Mouse (Mus musculus): ENCODE data around the gene Tcf7l2. TPM values are rescaled to one million over a fixed set of nuclear protein-coding genes. Genes with fewer than 3 reads are reported as not detected.

Tcf7l2 gene
- polyA plus RNA-seq, 1 experiment = 45.3 TPM

DNA sequence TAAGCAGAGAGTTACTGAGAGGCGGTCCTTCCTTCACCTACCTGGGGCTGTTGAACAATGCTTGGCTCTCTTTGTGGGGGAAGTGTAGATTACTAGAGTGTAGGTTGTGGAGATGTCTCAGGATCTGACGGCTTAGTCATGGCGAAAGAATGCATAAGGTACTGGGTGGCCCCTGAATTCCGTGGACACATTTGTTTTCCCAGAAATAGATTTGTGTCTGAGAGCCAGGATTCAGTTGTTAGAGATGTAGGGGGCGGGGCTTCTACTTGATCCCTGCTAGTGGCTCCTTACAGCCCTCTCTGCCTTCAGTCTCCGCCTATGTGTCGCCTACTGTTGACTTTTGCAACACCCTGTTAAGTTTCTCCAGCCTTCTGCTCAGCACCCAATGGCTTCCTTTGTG lies 12.7 kb downstream of the Tcf7l2 start:
- TF ChIP-seq CTCF (IDR thresholded peaks at IDR 0.05; ENCODE audit: extremely low read depth, insufficient read length, insufficient replicate concordance, low read depth, low read length) (no peak), POLR2A (IDR thresholded peaks at IDR 0.05; ENCODE audit: low read depth, low read length) (no peak)
- WGBS = 58% methylated on average over 7 of the region's 7 CpGs
- peaks cover 19% of the 10 kb centered on the region for H3K36me3 ChIP-seq (ENCODE audit: control insufficient read depth, insufficient read depth, low read length)
- 0 out of 2 replicates have a peak, but pooled peaks cover 2% of the 10 kb centered on the region for H3K4me1 ChIP-seq (ENCODE audit: control insufficient read depth, insufficient read depth, insufficient read length, low read length)
- H3K27ac ChIP-seq (ENCODE audit: insufficient read depth, low read depth, low read length) = no peak overlapping the region
- no peak overlapping the region for H3K4me3 ChIP-seq (ENCODE audit: low read depth, low read length)
- H3K27me3 ChIP-seq (ENCODE audit: control insufficient read depth, insufficient read depth, low read length) = no peaks in the 10 kb centered on the region

DNA sequence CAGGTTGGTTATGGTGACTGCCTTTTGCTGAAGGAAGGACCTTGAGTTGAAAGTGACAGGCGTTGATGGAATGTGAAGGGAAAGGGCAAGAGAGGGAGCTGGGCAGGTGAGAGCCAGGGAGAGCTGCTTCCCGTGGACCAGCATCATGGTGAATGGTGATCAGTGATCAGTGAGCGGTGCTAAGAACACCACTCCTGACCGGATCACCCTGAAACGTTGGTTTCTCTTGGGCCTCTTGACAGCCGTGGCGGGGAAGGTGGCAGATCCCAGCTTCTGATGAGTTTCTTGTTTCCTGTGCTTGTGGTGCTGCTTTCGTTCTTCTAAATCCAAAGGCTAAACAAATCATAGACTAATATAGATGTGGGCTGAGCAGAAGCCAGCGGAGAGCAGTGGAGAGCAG lies 13.8 kb downstream of the Tcf7l2 start:
- TF ChIP-seq POLR2A (IDR thresholded peaks at IDR 0.05; ENCODE audit: low read depth, low read length) (no peak), CTCF (IDR thresholded peaks at IDR 0.05; ENCODE audit: extremely low read depth, insufficient read length, insufficient replicate concordance, low read depth, low read length) (no peak)
- H3K4me3 ChIP-seq (ENCODE audit: low read depth, low read length) = no peak overlapping the region
- no peaks in the 10 kb centered on the region for H3K27me3 ChIP-seq (ENCODE audit: control insufficient read depth, insufficient read depth, low read length)
- H3K27ac ChIP-seq (ENCODE audit: insufficient read depth, low read depth, low read length) = no peak overlapping the region
- peaks cover 12% of the 10 kb centered on the region for H3K36me3 ChIP-seq (ENCODE audit: control insufficient read depth, insufficient read depth, low read length)
- WGBS = 90% methylated on average over 9 of the region's 9 CpGs
- H3K4me1 ChIP-seq (ENCODE audit: control insufficient read depth, insufficient read depth, insufficient read length, low read length) = peaks cover 5% of the 10 kb centered on the region; the same call in 1 of the 2 replicates

- Histone ChIP-seq H3K36me3 (ENCODE audit: control insufficient read depth, insufficient read depth, low read length) (peaks cover 12% of the 10 kb centered on the region), H3K27ac (ENCODE audit: insufficient read depth, low read depth, low read length) (peak overlapping the region; percentile 28; the same call in 1 of the 2 replicates), H3K4me1 (ENCODE audit: control insufficient read depth, insufficient read depth, insufficient read length, low read length) (peaks cover 17% of the 10 kb centered on the region; the same call in 1 of the 2 replicates), H3K27me3 (ENCODE audit: control insufficient read depth, insufficient read depth, low read length) (no peaks in the 10 kb centered on the region), H3K4me3 (ENCODE audit: low read depth, low read length) (no peak overlapping the region)
- WGBS = 41% methylated on average over 8 of the region's 8 CpGs
- TF ChIP-seq CTCF (IDR thresholded peaks at IDR 0.05; ENCODE audit: extremely low read depth, insufficient read length, insufficient replicate concordance, low read depth, low read length) (no peak), POLR2A (IDR thresholded peaks at IDR 0.05; ENCODE audit: low read depth, low read length) (no peak)
Measured at GRCm38 (mm10) chr19:55756707-55757106, 15.1 kb downstream of the Tcf7l2 start.

DNA sequence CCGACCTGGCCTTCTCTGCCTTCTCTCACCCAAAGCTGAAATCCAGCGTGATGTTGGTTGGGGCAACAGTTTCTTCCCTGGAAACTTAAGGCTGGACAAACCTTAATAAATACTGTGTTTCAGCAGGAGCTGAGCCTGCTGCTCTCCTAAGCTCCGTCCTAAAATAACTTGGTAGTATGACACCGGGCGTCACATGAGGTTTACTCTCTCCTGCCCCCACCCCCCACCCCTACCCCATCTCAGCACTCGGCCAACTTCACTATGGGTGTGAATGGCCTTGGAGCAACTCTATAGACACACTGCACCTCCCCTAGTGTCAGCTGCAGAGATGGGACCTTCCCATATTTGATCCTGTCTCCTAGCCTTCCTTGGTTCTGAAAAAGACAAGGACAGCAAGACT lies 15.8 kb downstream of the Tcf7l2 start:
- 86% methylated on average over 6 of the region's 6 CpGs for WGBS
- peaks cover 14% of the 10 kb centered on the region for H3K36me3 ChIP-seq (ENCODE audit: control insufficient read depth, insufficient read depth, low read length)
- TF ChIP-seq CTCF (IDR thresholded peaks at IDR 0.05; ENCODE audit: extremely low read depth, insufficient read length, insufficient replicate concordance, low read depth, low read length) (no peak), POLR2A (IDR thresholded peaks at IDR 0.05; ENCODE audit: low read depth, low read length) (no peak)
- peaks cover 22% of the 10 kb centered on the region; the same call in 1 of the 2 replicates for H3K4me1 ChIP-seq (ENCODE audit: control insufficient read depth, insufficient read depth, insufficient read length, low read length)
- H3K4me3 ChIP-seq (ENCODE audit: low read depth, low read length) = no peak overlapping the region
- H3K27me3 ChIP-seq (ENCODE audit: control insufficient read depth, insufficient read depth, low read length) = no peaks in the 10 kb centered on the region
- H3K27ac ChIP-seq (ENCODE audit: insufficient read depth, low read depth, low read length) = no peak overlapping the region

DNA sequence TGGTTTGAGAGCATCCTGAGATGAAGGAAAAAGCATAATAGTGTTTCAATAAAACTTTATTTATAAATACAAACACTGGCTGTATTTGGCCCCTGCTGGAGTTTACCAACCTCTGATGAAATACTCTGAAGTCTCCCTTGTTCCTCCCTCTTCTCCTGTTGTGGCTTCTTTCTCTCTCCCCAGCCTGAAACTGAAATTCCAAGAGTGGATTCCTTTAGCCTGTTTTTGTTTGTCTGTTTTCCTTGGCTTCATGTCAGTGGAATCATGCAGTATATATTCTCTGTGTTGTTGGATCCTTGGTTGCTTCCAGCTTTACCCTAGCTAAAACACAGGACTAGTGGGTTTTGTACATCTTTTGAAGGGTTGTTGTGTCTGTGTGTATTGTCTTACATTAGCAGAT lies 16.5 kb downstream of the Tcf7l2 start:
- TF ChIP-seq CTCF (IDR thresholded peaks at IDR 0.05; ENCODE audit: extremely low read depth, insufficient read length, insufficient replicate concordance, low read depth, low read length) = no peak
- no peak for TF ChIP-seq POLR2A (IDR thresholded peaks at IDR 0.05; ENCODE audit: low read depth, low read length)
- Histone ChIP-seq H3K27me3 (ENCODE audit: control insufficient read depth, insufficient read depth, low read length) (no peaks in the 10 kb centered on the region), H3K4me1 (ENCODE audit: control insufficient read depth, insufficient read depth, insufficient read length, low read length) (peaks cover 24% of the 10 kb centered on the region), H3K36me3 (ENCODE audit: control insufficient read depth, insufficient read depth, low read length) (peaks cover 15% of the 10 kb centered on the region), H3K4me3 (ENCODE audit: low read depth, low read length) (no peak overlapping the region), H3K27ac (ENCODE audit: insufficient read depth, low read depth, low read length) (no peak overlapping the region)

DNA sequence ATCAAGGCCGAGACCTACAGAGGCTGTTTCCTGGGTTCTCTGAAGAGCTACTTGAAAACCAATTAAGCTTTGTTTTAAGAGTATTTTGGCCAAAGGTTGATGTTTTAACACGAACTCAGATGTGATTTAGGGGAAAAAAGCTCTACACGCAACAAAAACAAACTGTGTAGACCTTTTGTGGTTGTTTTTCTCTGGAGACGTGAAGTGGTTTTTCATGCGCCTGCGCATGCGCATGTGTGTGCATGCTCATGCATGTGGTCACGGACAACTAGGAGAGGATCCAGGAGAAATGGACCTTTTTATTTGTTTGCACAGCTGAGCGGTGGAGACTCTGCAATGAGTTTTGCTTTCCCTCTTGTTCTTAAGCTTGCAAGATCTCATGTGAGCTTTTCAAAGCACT lies 17.4 kb downstream of the Tcf7l2 start:
- Histone ChIP-seq H3K27me3 (ENCODE audit: control insufficient read depth, insufficient read depth, low read length) (no peaks in the 10 kb centered on the region), H3K4me3 (ENCODE audit: low read depth, low read length) (no peak overlapping the region), H3K4me1 (ENCODE audit: control insufficient read depth, insufficient read depth, insufficient read length, low read length) (peaks cover 27% of the 10 kb centered on the region), H3K27ac (ENCODE audit: insufficient read depth, low read depth, low read length) (no peak overlapping the region), H3K36me3 (ENCODE audit: control insufficient read depth, insufficient read depth, low read length) (peaks cover 14% of the 10 kb centered on the region)
- TF ChIP-seq CTCF (IDR thresholded peaks at IDR 0.05; ENCODE audit: extremely low read depth, insufficient read length, insufficient replicate concordance, low read depth, low read length) = no peak
- TF ChIP-seq POLR2A (IDR thresholded peaks at IDR 0.05; ENCODE audit: low read depth, low read length) = no peak
- WGBS = 83% methylated on average over 9 of the region's 9 CpGs

DNA sequence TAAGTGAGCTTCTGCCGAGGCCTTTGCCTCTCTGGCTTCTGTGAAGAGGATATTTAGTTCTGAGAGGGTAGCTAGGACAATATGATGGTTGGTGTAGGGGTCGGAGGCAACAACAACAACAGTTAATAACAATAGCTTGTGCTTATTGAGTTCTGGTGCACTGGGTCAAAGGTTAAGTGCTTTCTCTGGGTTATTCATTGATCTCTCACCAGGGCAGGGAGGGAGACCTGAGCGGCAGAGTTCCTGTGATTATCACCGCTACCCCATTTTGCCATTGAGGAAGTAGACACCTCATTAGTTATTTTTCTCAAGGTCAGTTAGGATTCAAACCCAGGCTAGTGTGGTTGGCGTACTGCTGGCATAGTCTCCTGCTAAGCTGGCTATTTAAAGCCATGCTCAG lies 19.5 kb downstream of the Tcf7l2 start:
- no peak overlapping the region for H3K4me3 ChIP-seq (ENCODE audit: low read depth, low read length)
- TF ChIP-seq POLR2A (IDR thresholded peaks at IDR 0.05; ENCODE audit: low read depth, low read length) (no peak), CTCF (IDR thresholded peaks at IDR 0.05; ENCODE audit: extremely low read depth, insufficient read length, insufficient replicate concordance, low read depth, low read length) (no peak)
- peaks cover 25% of the 10 kb centered on the region for H3K4me1 ChIP-seq (ENCODE audit: control insufficient read depth, insufficient read depth, insufficient read length, low read length)
- WGBS = 31% methylated on average over 5 of the region's 5 CpGs
- no peaks in the 10 kb centered on the region for H3K27me3 ChIP-seq (ENCODE audit: control insufficient read depth, insufficient read depth, low read length)
- H3K36me3 ChIP-seq (ENCODE audit: control insufficient read depth, insufficient read depth, low read length) = peaks cover 11% of the 10 kb centered on the region
- peak overlapping the region; percentile 54 for H3K27ac ChIP-seq (ENCODE audit: insufficient read depth, low read depth, low read length)
